Mouse (Mus musculus) lung, adult 2 months (tissue): ENCODE data around the gene Sdhaf2.

Experiments
- CTCF ChIP-seq: fragments of 200-500 bp; IDR thresholded peaks from 2 replicates; pipeline ENCODE4 v1.5.1; 2011; ENCODE audit warnings: mild to moderate bottlenecking, low read length, control low read depth; ENCODE audit not compliant: insufficient read depth
- POLR2A ChIP-seq: fragments of 200-500 bp; IDR thresholded peaks from 2 replicates; pipeline ENCODE4 v1.6.1; 2011; ENCODE audit warnings: low read depth, mild to moderate bottlenecking, control low read depth, low read length, borderline replicate concordance; ENCODE audit errors: extremely low read depth

DNA sequence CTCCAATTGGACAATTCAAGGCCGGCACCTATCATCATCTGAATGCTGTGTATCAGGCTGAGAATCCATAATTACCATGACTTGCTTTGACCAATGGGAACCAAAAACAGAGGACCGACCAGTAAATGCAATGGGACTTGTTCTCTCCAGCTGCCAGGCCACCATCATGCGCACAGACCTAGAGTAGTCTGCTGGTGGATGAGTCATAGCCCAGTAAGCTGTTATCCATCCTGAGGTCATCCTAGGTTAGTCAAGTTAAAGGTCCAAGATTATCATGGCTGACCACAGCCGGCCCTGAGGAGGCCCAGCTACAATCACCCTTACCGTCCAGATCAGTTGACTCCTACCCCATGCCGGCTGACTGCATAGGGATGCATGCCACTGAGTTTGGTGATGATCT lies 43.7 kb upstream of the Sdhaf2 start:
- TF ChIP-seq CTCF: no peak
- no peak for TF ChIP-seq POLR2A
